Mouse (Mus musculus) ES-Bruce4 (cell line): ENCODE results near the gene Tbx18.

Experiments used
- EP300 ChIP-seq: IDR thresholded peaks from 2 replicates; pipeline ENCODE4 v1.6.1; 2011; ENCODE audit warnings: low read depth, low read length; ENCODE audit not compliant: insufficient read depth
- POLR2A ChIP-seq: IDR thresholded peaks from one replicate; pipeline ENCODE4 v1.8.1; 2011; ENCODE audit warnings: low read length; ENCODE audit not compliant: insufficient read depth

GRCm38 (mm10) chr9:87729316-87730270, 1.5 kb downstream of the Tbx18 start:
- TF ChIP-seq EP300 (no peak), POLR2A (no peak)
